Mouse (Mus musculus): Measurements from ENCODE around the gene R3hdm2.

R3hdm2 gene

DNA sequence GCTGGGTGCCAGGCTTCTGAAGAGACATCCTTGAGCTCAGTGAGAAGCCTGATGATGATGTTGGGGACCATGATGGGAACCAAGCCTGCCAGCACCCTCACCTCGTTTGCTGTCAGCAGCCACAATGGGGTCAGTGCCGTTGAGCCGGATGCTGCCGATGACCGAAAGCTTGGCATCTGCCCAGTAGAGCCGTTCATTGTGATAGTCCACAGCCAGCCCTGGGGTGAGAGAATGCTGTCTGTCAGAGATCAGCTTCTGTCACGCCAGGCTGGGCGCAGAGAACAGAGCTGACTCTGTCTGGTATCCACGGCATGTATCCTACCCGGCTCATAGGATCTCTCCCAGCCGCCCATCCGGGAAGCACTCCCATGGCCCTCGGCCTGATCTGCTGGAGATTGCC is 162.0 kb downstream of the R3hdm2 start:
- DNase-seq (ENCODE audit: extremely low spot score, low spot score): no peak

DNA sequence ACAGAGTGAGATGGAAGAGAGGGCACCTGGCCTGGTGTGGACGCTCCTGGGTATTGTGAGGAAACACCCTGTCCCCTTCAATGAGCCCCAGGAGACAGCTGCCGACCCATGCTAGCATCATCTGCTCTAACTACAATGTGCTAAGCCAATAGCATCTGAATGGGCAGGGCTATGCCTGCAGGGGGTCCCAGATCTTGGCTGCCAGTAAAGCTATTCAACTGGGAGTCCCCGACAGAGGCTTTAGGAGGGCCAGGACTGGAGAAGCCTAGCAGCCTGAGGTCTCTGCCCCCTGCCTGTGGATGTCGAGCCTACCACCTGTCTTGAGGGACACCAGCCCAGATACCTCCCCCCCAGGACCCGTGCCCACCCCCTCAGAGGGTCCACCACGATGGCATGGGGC is 162.6 kb downstream of the R3hdm2 start:
- no peak for DNase-seq (ENCODE audit: extremely low spot score, low spot score)

DNA sequence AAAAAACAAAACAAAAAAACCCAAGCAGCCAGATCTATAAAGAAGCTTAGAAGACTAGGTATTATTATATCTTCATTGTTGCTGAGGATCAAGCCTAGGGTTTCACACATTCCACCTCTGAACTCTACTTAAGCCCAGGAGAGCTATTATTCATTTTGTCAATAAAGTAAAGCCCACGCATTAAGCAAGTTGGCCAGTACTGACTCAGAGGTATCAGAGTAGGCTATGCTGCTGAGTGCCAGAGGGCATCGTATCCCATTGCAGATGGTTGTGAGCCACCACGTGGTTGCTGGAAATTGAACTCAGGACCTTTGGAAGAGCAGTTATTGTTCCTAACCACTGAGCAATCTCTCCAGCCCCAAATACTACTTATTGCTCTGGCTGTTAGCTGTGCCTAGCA is 163.8 kb downstream of the R3hdm2 start:
- no peak for DNase-seq (ENCODE audit: extremely low spot score, low spot score)

DNA sequence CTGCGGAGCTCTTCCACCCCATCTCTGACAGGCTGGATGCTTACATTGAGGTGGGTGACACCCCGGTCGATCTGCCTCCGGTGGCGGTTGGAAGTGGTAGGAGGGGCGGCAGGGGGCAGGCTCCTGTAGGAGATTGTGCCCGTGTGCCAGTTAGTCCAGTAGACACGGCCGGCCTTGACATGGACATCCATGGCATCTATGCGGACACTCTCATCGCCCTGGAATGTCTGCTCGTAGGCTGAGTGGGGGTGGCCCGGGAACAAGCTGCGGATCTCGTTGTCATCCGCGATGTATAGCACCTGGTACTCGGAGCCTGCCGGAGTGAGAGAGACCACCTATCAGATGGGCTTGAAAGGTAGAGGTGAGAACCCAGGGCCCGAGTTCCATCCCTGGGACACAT is 164.2 kb downstream of the R3hdm2 start:
- no peak for DNase-seq (ENCODE audit: extremely low spot score, low spot score)

DNA sequence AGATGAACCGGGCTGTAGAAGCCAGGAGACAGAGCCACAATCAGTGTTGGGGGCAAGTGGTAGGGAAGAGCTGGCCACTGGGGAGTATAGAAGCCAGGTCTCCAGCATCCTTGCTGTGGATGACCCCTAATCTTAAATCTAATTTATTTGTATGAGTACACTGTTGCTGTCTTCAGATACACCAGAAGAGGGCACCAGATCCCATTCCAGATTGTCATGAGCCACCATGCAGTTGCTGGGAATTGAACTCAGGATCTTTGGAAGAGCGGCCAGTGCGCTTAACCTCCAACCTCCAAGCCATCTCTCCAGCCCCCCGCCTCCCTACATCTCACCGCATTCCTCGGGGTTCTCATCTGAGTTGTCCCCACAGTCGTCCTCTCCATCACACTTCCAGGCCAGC is 166.4 kb downstream of the R3hdm2 start:
- no peak for DNase-seq (ENCODE audit: extremely low spot score, low spot score)

DNA sequence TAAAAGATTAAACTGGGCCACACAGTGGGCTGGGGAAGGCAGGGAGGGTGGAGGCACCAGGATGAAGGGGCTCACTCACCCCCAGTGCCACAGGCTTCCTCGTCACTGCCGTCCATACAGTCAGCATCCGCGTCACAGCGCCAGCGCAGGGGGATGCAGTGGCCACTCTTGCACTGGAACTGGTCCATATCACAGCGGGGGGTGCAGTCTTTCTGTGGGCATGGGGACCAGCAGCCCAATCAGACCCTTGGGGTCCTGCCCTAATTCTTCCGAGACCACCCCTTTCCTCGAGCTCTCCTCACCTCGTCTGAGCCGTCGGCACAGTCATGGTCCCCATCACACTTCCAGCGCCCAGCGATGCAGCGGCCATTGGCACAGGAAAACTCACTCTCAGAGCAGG is 168.1 kb downstream of the R3hdm2 start:
- no peak for DNase-seq (ENCODE audit: extremely low spot score, low spot score)

Measured in neural tube, embryonic 10.5 days (tissue).